Mouse (Mus musculus) CH12.LX (cell line): ENCODE measurements at regions not wholly inside any gene's neighbourhood (a gene's known extent, or its start where the extent isn't known, plus 50 kb on each side); places are given as distances from the start of the nearest gene placed in this dataset.

Experiments
- DNase-seq: peaks from one replicate; pipeline ENCODE4 v3.0.0-alpha.2; 2013; ENCODE audit errors: extremely low read depth
- H3K27ac ChIP-seq: 2 replicates; pipeline ENCODE4 v1.5.1; 2012; ENCODE audit warnings: low read depth, mild to moderate bottlenecking, control low read depth, moderate library complexity; ENCODE audit not compliant: insufficient read depth
- H3K27me3 ChIP-seq: replicated peaks from 2 replicates; pipeline ENCODE3; 2012; ENCODE audit warnings: inconsistent platforms
- H3K36me3 ChIP-seq, 2 experiments: replicated peaks in 1 of 2; 2 replicates each; pipeline versions ENCODE3 to v1.6.1; 2012; ENCODE audit warnings: inconsistent platforms in 1 of 2, low read length in 1 of 2, mild to moderate bottlenecking in 1 of 2, mixed read lengths in 1 of 2, moderate library complexity in 1 of 2; ENCODE audit not compliant: control insufficient read depth in 1 of 2, insufficient read depth in 1 of 2
- H3K4me1 ChIP-seq, 2 experiments: 2 replicates each; pipeline ENCODE4 v1.6.1; 2012; ENCODE audit warnings: inconsistent platforms in 1 of 2, moderate library complexity in 1 of 2; ENCODE audit not compliant: insufficient read depth in 2 of 2, control insufficient read depth in 1 of 2
- H3K4me2 ChIP-seq: 2 replicates; pipeline ENCODE4 v1.6.1; 2012; ENCODE audit warnings: low read depth, mild to moderate bottlenecking, control low read depth; ENCODE audit not compliant: poor library complexity, insufficient read depth, severe bottlenecking
- H3K4me3 ChIP-seq, 3 experiments: fragments of 150-350 bp in 1 of 3; sonication (generic) in 1 of 3; replicated peaks in 1 of 3; 2 replicates each; pipeline versions ENCODE3 to v1.5.1; 2011 to 2012; ENCODE audit warnings: low read depth in 2 of 3, low read length in 2 of 3, mild to moderate bottlenecking in 2 of 3, moderate library complexity in 2 of 3, control low read depth in 1 of 3, improper control_type of control experiment in 1 of 3, inconsistent platforms in 1 of 3, mixed read lengths in 1 of 3; ENCODE audit not compliant: poor library complexity in 1 of 3
- H3K79me2 ChIP-seq: replicated peaks from 2 replicates; pipeline ENCODE4 v1.6.1; 2012; ENCODE audit warnings: mild to moderate bottlenecking, moderate library complexity; ENCODE audit not compliant: control insufficient read depth, poor library complexity, insufficient read depth, severe bottlenecking; ENCODE audit errors: extremely low read depth
- H3K9ac ChIP-seq: 2 replicates; pipeline ENCODE4 v1.6.1; 2012; ENCODE audit warnings: low read depth, mild to moderate bottlenecking, control low read depth, moderate library complexity; ENCODE audit not compliant: insufficient read depth
- H3K9me3 ChIP-seq: replicated peaks from 2 replicates; pipeline ENCODE3; 2012; ENCODE audit warnings: low read length, inconsistent platforms, mixed read lengths
- BHLHE40 ChIP-seq: IDR thresholded peaks from 2 replicates; pipeline ENCODE4 v1.6.1; 2011; ENCODE audit warnings: mild to moderate bottlenecking, low read depth, low read length, improper control_type of control experiment
- CHD1 ChIP-seq: IDR thresholded peaks from 2 replicates; pipeline ENCODE4 v1.6.1; 2012; ENCODE audit warnings: low read depth, low read length, improper control_type of control experiment, inconsistent platforms
- CHD2 ChIP-seq: IDR thresholded peaks from 2 replicates; pipeline ENCODE4 v1.6.1; 2011; ENCODE audit warnings: low read length, improper control_type of control experiment
- CTCF ChIP-seq, 2 experiments: IDR thresholded peaks in 1 of 2; conservative IDR thresholded peaks in 1 of 2; 2 replicates each; pipeline ENCODE4 v1.5.1; 2011 to 2012; ENCODE audit warnings: low read depth in 2 of 2, low read length in 2 of 2, improper control_type of control experiment in 1 of 2, inconsistent platforms in 1 of 2, mild to moderate bottlenecking in 1 of 2, moderate library complexity in 1 of 2
- E2F4 ChIP-seq: IDR thresholded peaks from 2 replicates; pipeline ENCODE4 v1.6.1; 2011; ENCODE audit warnings: low read depth, low read length, improper control_type of control experiment; ENCODE audit not compliant: insufficient replicate concordance
- EP300 ChIP-seq: IDR thresholded peaks from 2 replicates; pipeline ENCODE4 v1.6.1; 2011; ENCODE audit warnings: low read length, improper control_type of control experiment
- ETS1 ChIP-seq: conservative IDR thresholded peaks from 2 replicates; pipeline ENCODE4 v1.6.1; 2012; ENCODE audit warnings: low read depth, mild to moderate bottlenecking, inconsistent platforms, low read length, improper control_type of control experiment, moderate library complexity
- GABPA ChIP-seq: IDR thresholded peaks from 2 replicates; pipeline ENCODE4 v1.6.1; 2012; ENCODE audit warnings: low read depth, low read length, improper control_type of control experiment, inconsistent platforms; ENCODE audit not compliant: insufficient replicate concordance
- IRF4 ChIP-seq: IDR thresholded peaks from 2 replicates; pipeline ENCODE4 v1.6.1; 2014; ENCODE audit warnings: low read depth, mild to moderate bottlenecking, inconsistent platforms, low read length, improper control_type of control experiment
- JUND ChIP-seq: conservative IDR thresholded peaks from 2 replicates; pipeline ENCODE4 v1.6.1; 2011; ENCODE audit warnings: low read depth, low read length, improper control_type of control experiment
- MAFK ChIP-seq: IDR thresholded peaks from 2 replicates; pipeline ENCODE4 v1.6.1; 2011; ENCODE audit warnings: low read length, improper control_type of control experiment; ENCODE audit not compliant: insufficient replicate concordance
- MAZ ChIP-seq: IDR thresholded peaks from 2 replicates; pipeline ENCODE4 v1.6.1; 2012; ENCODE audit warnings: low read depth, mild to moderate bottlenecking, inconsistent platforms, low read length, improper control_type of control experiment, moderate library complexity
- MEF2A ChIP-seq: IDR thresholded peaks from 2 replicates; pipeline ENCODE4 v1.6.1; 2014; ENCODE audit warnings: low read depth, mild to moderate bottlenecking, inconsistent platforms, low read length, improper control_type of control experiment, borderline replicate concordance
- MXI1 ChIP-seq: IDR thresholded peaks from 2 replicates; pipeline ENCODE4 v1.6.1; 2011; ENCODE audit warnings: mild to moderate bottlenecking, low read depth, low read length, improper control_type of control experiment
- PAX5 ChIP-seq: IDR thresholded peaks from 2 replicates; pipeline ENCODE4 v1.6.1; 2012; ENCODE audit warnings: low read length, inconsistent platforms, mixed read lengths
- POLR2A ChIP-seq: IDR thresholded peaks from 2 replicates; pipeline ENCODE4 v1.6.1; 2011; ENCODE audit warnings: low read depth, mild to moderate bottlenecking, improper control_type of control experiment, low read length
- POLR2AphosphoS2 ChIP-seq: IDR thresholded peaks from 2 replicates; pipeline ENCODE4 v1.6.1; 2011; ENCODE audit warnings: low read depth, low read length, improper control_type of control experiment
- SMC3 ChIP-seq: IDR thresholded peaks from 2 replicates; pipeline ENCODE4 v1.6.1; 2011; ENCODE audit warnings: low read depth, low read length, improper control_type of control experiment
- TBP ChIP-seq: conservative IDR thresholded peaks from 2 replicates; pipeline ENCODE4 v1.6.1; 2011; ENCODE audit warnings: low read depth, low read length, improper control_type of control experiment
- TCF12 ChIP-seq: IDR thresholded peaks from 2 replicates; pipeline ENCODE4 v1.6.1; 2014; ENCODE audit warnings: low read depth, mild to moderate bottlenecking, inconsistent platforms, low read length, improper control_type of control experiment
- USF1 ChIP-seq: IDR thresholded peaks from 2 replicates; pipeline ENCODE4 v1.6.1; 2014; ENCODE audit warnings: low read depth, mild to moderate bottlenecking, inconsistent platforms, low read length, improper control_type of control experiment
- USF2 ChIP-seq: conservative IDR thresholded peaks from 2 replicates; pipeline ENCODE4 v1.6.1; 2011; ENCODE audit warnings: low read depth, low read length, improper control_type of control experiment
- ZC3H11A ChIP-seq: IDR thresholded peaks from 2 replicates; pipeline ENCODE4 v1.6.1; 2012; ENCODE audit warnings: low read depth, mild to moderate bottlenecking, inconsistent platforms, low read length, improper control_type of control experiment
- ZNF384 ChIP-seq: IDR thresholded peaks from 2 replicates; pipeline ENCODE4 v1.6.1; 2012; ENCODE audit warnings: low read depth, low read length, improper control_type of control experiment, inconsistent platforms
- dilution Hi-C: fragments of 300-500 bp; cut with MboI; formaldehyde crosslinking; loops from 2 replicates; pipeline ENCODE4 v1.14.3; 2020; ENCODE audit warnings: low sequenced_read_pairs; ENCODE audit not compliant: extremely low pct_unique_long_range_greater_than_20kb, extremely low pct_ligation_motif_present
- in situ Hi-C: fragments of 300-500 bp; cut with MboI; formaldehyde crosslinking; loops from 3 replicates; pipeline ENCODE4 v1.14.3; 2019; ENCODE audit warnings: low sequenced_read_pairs, low pct_ligation_motif_present, low pct_unique_long_range_greater_than_20kb, mixed read lengths

DNA sequence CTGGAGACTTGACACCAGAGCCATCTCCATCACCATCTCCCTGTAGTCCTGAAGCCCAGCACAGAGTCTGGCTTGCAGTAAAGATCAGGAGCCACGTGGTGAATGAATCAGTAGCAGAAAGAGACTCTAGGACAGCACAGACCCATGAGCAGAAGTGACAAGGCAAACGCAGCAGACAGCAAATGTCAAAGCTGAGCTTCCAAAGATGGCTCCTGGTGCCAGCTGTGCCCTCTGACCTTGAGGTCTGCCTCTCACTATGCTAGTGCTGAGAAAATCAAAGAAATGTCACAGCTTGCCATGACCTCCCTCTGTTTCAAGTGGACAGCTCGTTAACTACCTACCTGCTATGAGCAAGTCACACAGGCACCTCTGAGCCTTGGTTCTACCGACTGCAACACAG, 123.1 kb downstream of the Rybp start:
- no peaks in the 10 kb centered on the region for H3K9me3 ChIP-seq
- no peak for TF ChIP-seq CTCF (conservative IDR thresholded peaks at IDR 0.05 in 1 of 2, IDR thresholded peaks at IDR 0.05 in 1 of 2; ENCODE audit: low read depth in 2 of 2, low read length in 2 of 2)
- no peak for TF ChIP-seq ZC3H11A
- TF ChIP-seq POLR2A = no peak
- TF ChIP-seq EP300 = no peak
- TF ChIP-seq CHD2 = no peak
- TF ChIP-seq, all 38 proteins: peak for 0
- dilution Hi-C loops = no loop called here
- no peaks in the 10 kb centered on the region for H3K36me3 ChIP-seq
- no peak for DNase-seq
- no peak overlapping the region for H3K27ac ChIP-seq
- no peak overlapping the region for H3K4me3 ChIP-seq
- in situ Hi-C loops = loop anchor here (10.0 kb wide), 1 partner anchor 351 kb away; no protein-coding TSS in a partner anchor
- no peak overlapping the region for H3K4me2 ChIP-seq
- H3K79me2 ChIP-seq = no peaks in the 10 kb centered on the region
- H3K9ac ChIP-seq = no peak overlapping the region
- H3K4me1 ChIP-seq = peaks cover 8 to 19% of the 10 kb centered on the region in 2 experiments; a peak in 3 of 4 replicates
- H3K27me3 ChIP-seq = peaks cover 2% of the 10 kb centered on the region

DNA sequence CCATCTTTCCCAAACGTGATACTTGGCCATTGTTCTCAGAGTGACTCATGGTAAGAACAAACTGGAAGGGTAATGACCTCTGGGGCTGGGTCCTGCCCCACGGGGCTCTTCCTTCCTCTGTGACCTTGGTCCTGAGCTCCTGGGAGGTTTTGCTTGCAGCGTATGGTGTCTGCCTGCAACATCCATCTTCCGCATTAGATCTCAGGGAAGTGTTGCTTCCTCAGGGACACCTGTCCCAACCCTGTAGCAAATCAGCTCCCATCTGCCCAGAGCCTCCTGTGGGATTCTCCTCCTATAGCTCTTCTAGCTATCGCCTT, 123.5 kb downstream of the Rybp start:
- Histone ChIP-seq H3K79me2 (no peaks in the 10 kb centered on the region), H3K9me3 (no peaks in the 10 kb centered on the region), H3K27ac (no peak overlapping the region), H3K4me1 (peaks cover 8 to 19% of the 10 kb centered on the region in 2 experiments; a peak in 3 of 4 replicates), H3K27me3 (peaks cover 2% of the 10 kb centered on the region), H3K36me3 (no peaks in the 10 kb centered on the region), H3K4me3 (no peak overlapping the region), H3K4me2 (no peak overlapping the region), H3K9ac (no peak overlapping the region)
- no peak for TF ChIP-seq MAZ
- TF ChIP-seq ZNF384 = no peak
- no peak for TF ChIP-seq TBP
- no peak for TF ChIP-seq ETS1
- TF ChIP-seq E2F4 = no peak
- TF ChIP-seq MAFK = no peak
- no peak for TF ChIP-seq TCF12
- no peak for TF ChIP-seq MEF2A
- TF ChIP-seq PAX5 = no peak
- dilution Hi-C loops = no loop called here
- in situ Hi-C loops = loop anchor here (10.0 kb wide), 1 partner anchor 351 kb away; no protein-coding TSS in a partner anchor
- no peak for DNase-seq

DNA sequence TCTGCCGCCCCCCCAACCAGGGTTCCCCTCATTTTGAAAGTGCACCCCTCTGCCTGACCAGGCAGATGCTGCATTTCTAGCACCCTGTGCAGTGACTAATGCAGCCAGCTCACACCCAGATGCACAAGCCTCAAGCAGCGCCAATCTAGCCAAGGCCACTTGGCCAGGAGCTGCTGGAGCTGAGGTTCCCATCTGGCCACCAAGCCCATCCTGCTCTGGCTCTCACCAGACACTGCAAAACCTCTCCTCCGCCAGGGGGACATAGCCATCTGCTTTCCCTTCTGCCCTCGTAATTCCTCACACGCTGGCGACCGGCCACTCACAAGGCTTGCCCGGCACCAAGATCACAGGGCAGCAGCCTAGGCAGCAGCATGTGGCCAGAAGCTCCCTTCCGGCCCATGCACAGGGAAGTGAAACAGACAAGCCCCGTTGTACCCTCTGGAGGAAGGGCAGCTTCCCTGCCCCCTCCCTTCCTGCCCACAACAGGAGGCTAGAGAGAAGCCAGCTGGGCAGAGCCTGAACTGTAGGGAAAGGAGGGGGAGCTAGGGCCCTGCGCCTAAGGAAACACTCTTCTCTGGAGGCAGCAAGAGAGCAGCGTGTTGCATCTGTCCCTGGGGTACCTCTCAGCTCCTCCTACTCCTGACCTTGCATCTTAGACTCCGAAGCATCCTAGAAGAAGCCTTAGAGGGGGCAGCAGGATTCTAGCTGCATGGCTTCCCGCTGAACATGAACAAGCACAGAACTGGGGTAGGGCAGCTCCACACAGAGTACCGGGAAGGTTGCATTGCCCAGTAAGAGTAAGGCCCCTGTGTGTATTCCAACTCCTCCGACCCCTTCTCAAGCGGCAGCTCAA, 124.1 kb downstream of the Rybp start:
- dilution Hi-C loops = no loop called here
- Histone ChIP-seq H3K27ac (no peak overlapping the region), H3K9ac (no peak overlapping the region), H3K4me2 (peak overlapping the region; percentile 39), H3K4me1 (peaks cover 8 to 19% of the 10 kb centered on the region in 2 experiments; a peak in 3 of 4 replicates), H3K27me3 (peaks cover 2% of the 10 kb centered on the region), H3K9me3 (no peaks in the 10 kb centered on the region), H3K79me2 (no peaks in the 10 kb centered on the region), H3K4me3 (peak overlapping the region in 1 of 3 experiments; percentile 2), H3K36me3 (no peaks in the 10 kb centered on the region)
- in situ Hi-C loops = loop anchor here (10.0 kb wide), 1 partner anchor 352 kb away; no protein-coding TSS in a partner anchor
- DNase-seq = peak; percentile 62
- TF ChIP-seq CTCF (conservative IDR thresholded peaks at IDR 0.05 in 1 of 2, IDR thresholded peaks at IDR 0.05 in 1 of 2; ENCODE audit: low read depth in 2 of 2, low read length in 2 of 2) (peak in 1 of 2 experiments; percentile 18; a peak in 1 of 4 replicates), ZNF384 (no peak), BHLHE40 (peak; percentile 39; the same call in 1 of the 2 replicates), PAX5 (no peak), TCF12 (peak; percentile 19; the same call in 1 of the 2 replicates), SMC3 (peak; percentile 25; the same call in 1 of the 2 replicates), GABPA (no peak), IRF4 (peak; percentile 57), MEF2A (0 out of 2 replicates have a peak, but pooled peaks have one; percentile 18), JUND (no peak), ZC3H11A (no peak), POLR2AphosphoS2 (no peak), MXI1 (no peak), USF1 (no peak), CHD1 (no peak), USF2 (no peak), POLR2A (no peak)
